Mouse (Mus musculus) megakaryocyte, embryonic 14.5 days (primary cell): ENCODE results near the gene Mrpl3.

ENCODE experiments used
- FLI1 ChIP-seq: IDR thresholded peaks from 2 replicates; pipeline ENCODE4 v1.6.1; 2012; ENCODE audit warnings: low read length, inconsistent platforms, mixed read lengths
- GATA1 ChIP-seq: IDR thresholded peaks from 3 replicates; pipeline ENCODE4 v1.6.1; 2012; ENCODE audit warnings: mixed read lengths, low read length, inconsistent platforms, borderline replicate concordance

DNA sequence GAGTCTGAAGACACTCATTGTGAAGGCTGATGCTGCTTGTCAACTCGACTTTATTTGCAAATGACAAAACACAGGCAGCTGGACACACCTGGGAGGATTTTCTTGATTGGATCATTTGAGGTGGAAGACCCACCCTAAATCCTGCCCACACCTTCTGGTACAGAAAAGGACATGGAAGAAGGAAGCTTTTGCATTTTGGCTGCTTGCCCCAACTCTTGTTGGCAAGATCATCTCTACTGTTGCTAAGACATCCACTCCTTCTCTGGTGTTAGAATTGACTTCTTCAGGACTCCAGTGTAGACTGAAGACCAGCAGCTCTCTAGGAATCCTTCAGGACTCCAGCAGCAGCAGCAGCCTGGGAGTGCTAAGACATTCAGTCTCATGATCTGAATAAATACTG, 48.9 kb downstream of the Mrpl3 start:
- TF ChIP-seq GATA1 (no peak), FLI1 (no peak)
